Mouse (Mus musculus) olfactory bulb, adult 2 months (tissue): ENCODE results near the gene Slc8b1.

Experiments used
- CTCF ChIP-seq: fragments of 200-500 bp; IDR thresholded peaks from 2 replicates; pipeline ENCODE4 v1.5.1; 2012; ENCODE audit warnings: low read depth, mild to moderate bottlenecking, low read length, moderate library complexity; ENCODE audit not compliant: insufficient read depth
- POLR2A ChIP-seq: fragments of 200-500 bp; IDR thresholded peaks from 2 replicates; pipeline ENCODE4 v1.6.1; 2012; ENCODE audit warnings: mild to moderate bottlenecking, low read depth, low read length, moderate library complexity; ENCODE audit not compliant: insufficient read depth

- no peak for TF ChIP-seq CTCF
- no peak for TF ChIP-seq POLR2A
Measured at GRCm38 (mm10) chr5:120570289-120570897, 59.4 kb downstream of the Slc8b1 start.
